Mouse (Mus musculus): ENCODE measurements at regions not wholly inside any gene's neighbourhood (a gene's known extent, or its start where the extent isn't known, plus 50 kb on each side); places are given as distances from the start of the nearest gene placed in this dataset.

- Histone ChIP-seq H3K4me2 (no peak overlapping the region), H3K36me3 (replicated peaks) (no peaks in the 10 kb centered on the region), H3K27me3 (no peaks in the 10 kb centered on the region), H3K9ac (no peak overlapping the region), H3K4me1 (replicated peaks) (peaks cover 7% of the 10 kb centered on the region; the same call in 1 of the 2 replicates), H3K27ac (replicated peaks) (no peak overlapping the region), H3K4me3 (replicated peaks) (no peak overlapping the region), H3K9me3 (replicated peaks) (no peaks in the 10 kb centered on the region)
- no peak for ATAC-seq (ENCODE audit: insufficient read depth)
- WGBS (ENCODE audit: insufficient replicate concordance), result 51% methylated on average over 4 of the region's 4 CpGs
These were observed 168.6 kb upstream of the Olig3 start for GRCm38 (mm10) chr10:19187716-19188081.

GRCm38 (mm10) chr10:19187084-19187615 is 169.2 kb upstream of the Olig3 start:
- no peak overlapping the region for H3K9ac ChIP-seq
- no peak overlapping the region for H3K4me2 ChIP-seq
- H3K27me3 ChIP-seq, result no peaks in the 10 kb centered on the region
- no peak overlapping the region for H3K4me3 ChIP-seq (replicated peaks)
- ATAC-seq (ENCODE audit: insufficient read depth), result no peak
- H3K36me3 ChIP-seq (replicated peaks), result no peaks in the 10 kb centered on the region
- 43% methylated on average over 2 of the region's 2 CpGs for WGBS (ENCODE audit: insufficient replicate concordance)
- H3K27ac ChIP-seq (replicated peaks), result no peak overlapping the region
- no peaks in the 10 kb centered on the region for H3K9me3 ChIP-seq (replicated peaks)
- H3K4me1 ChIP-seq (replicated peaks), result peaks cover 5% of the 10 kb centered on the region; the same call in 1 of the 2 replicates

- peak overlapping the region; percentile 35 for H3K4me3 ChIP-seq (replicated peaks)
- H3K9ac ChIP-seq, result peak overlapping the region; percentile 13; the same call in 1 of the 2 replicates
- H3K4me1 ChIP-seq (replicated peaks), result peaks cover 3% of the 10 kb centered on the region; the same call in 1 of the 2 replicates
- no peaks in the 10 kb centered on the region for H3K36me3 ChIP-seq (replicated peaks)
- no peaks in the 10 kb centered on the region for H3K9me3 ChIP-seq (replicated peaks)
- no peak overlapping the region for H3K27ac ChIP-seq (replicated peaks)
- peak overlapping the region; percentile 56 for H3K4me2 ChIP-seq
- no peak for ATAC-seq (ENCODE audit: insufficient read depth)
- no peaks in the 10 kb centered on the region for H3K27me3 ChIP-seq
- 6% methylated on average over 18 of the region's 18 CpGs for WGBS (ENCODE audit: insufficient replicate concordance)
These were observed 170.3 kb upstream of the Olig3 start for GRCm38 (mm10) chr10:19185790-19186581.

GRCm38 (mm10) chr10:19184886-19185285 is 169.4 kb upstream of the Tnfaip3 start:
- no peaks in the 10 kb centered on the region for H3K36me3 ChIP-seq (replicated peaks)
- no peak overlapping the region for H3K9ac ChIP-seq
- ATAC-seq (ENCODE audit: insufficient read depth), result no peak
- H3K27me3 ChIP-seq, result no peaks in the 10 kb centered on the region
- H3K4me1 ChIP-seq (replicated peaks), result peaks cover 3% of the 10 kb centered on the region; the same call in 1 of the 2 replicates
- WGBS (ENCODE audit: insufficient replicate concordance), result 72% methylated on average over 7 of the region's 7 CpGs
- H3K27ac ChIP-seq (replicated peaks), result no peak overlapping the region
- no peaks in the 10 kb centered on the region for H3K9me3 ChIP-seq (replicated peaks)
- H3K4me2 ChIP-seq, result no peak overlapping the region
- no peak overlapping the region for H3K4me3 ChIP-seq (replicated peaks)

- Histone ChIP-seq H3K4me1 (replicated peaks) (no peaks in the 10 kb centered on the region), H3K9ac (no peak overlapping the region), H3K27ac (replicated peaks) (no peak overlapping the region), H3K27me3 (no peaks in the 10 kb centered on the region), H3K4me2 (no peak overlapping the region), H3K9me3 (replicated peaks) (no peaks in the 10 kb centered on the region), H3K4me3 (replicated peaks) (no peak overlapping the region), H3K36me3 (replicated peaks) (no peaks in the 10 kb centered on the region)
- ATAC-seq (ENCODE audit: insufficient read depth), result no peak
- 60% methylated on average over 5 of the region's 5 CpGs for WGBS (ENCODE audit: insufficient replicate concordance)
These were observed 162.4 kb upstream of the Tnfaip3 start for GRCm38 (mm10) chr10:19177895-19178294.

GRCm38 (mm10) chr10:19177414-19177813 is 162.0 kb upstream of the Tnfaip3 start:
- Histone ChIP-seq H3K27ac (replicated peaks) (no peak overlapping the region), H3K27me3 (no peaks in the 10 kb centered on the region), H3K36me3 (replicated peaks) (no peaks in the 10 kb centered on the region), H3K4me1 (replicated peaks) (no peaks in the 10 kb centered on the region), H3K9ac (no peak overlapping the region), H3K4me3 (replicated peaks) (no peak overlapping the region), H3K9me3 (replicated peaks) (no peaks in the 10 kb centered on the region), H3K4me2 (no peak overlapping the region)
- no peak for ATAC-seq (ENCODE audit: insufficient read depth)
- WGBS (ENCODE audit: insufficient replicate concordance), result 23% methylated on average over 2 of the region's 2 CpGs

- no peak for ATAC-seq (ENCODE audit: insufficient read depth)
- no peaks in the 10 kb centered on the region for H3K27me3 ChIP-seq
- no peak overlapping the region for H3K9ac ChIP-seq
- H3K4me2 ChIP-seq, result no peak overlapping the region
- H3K36me3 ChIP-seq (replicated peaks), result no peaks in the 10 kb centered on the region
- H3K27ac ChIP-seq (replicated peaks), result no peak overlapping the region
- no peaks in the 10 kb centered on the region for H3K9me3 ChIP-seq (replicated peaks)
- 58% methylated on average over 3 of the region's 3 CpGs for WGBS (ENCODE audit: insufficient replicate concordance)
- no peaks in the 10 kb centered on the region for H3K4me1 ChIP-seq (replicated peaks)
- H3K4me3 ChIP-seq (replicated peaks), result no peak overlapping the region
These were observed 160.8 kb upstream of the Tnfaip3 start for GRCm38 (mm10) chr10:19176249-19176648.

- Histone ChIP-seq H3K4me1 (replicated peaks) (peaks cover 5% of the 10 kb centered on the region; the same call in 1 of the 2 replicates), H3K27me3 (no peaks in the 10 kb centered on the region), H3K4me3 (replicated peaks) (no peak overlapping the region), H3K27ac (replicated peaks) (no peak overlapping the region), H3K36me3 (replicated peaks) (no peaks in the 10 kb centered on the region), H3K4me2 (no peak overlapping the region), H3K9ac (no peak overlapping the region), H3K9me3 (replicated peaks) (no peaks in the 10 kb centered on the region)
- no peak for ATAC-seq (ENCODE audit: insufficient read depth)
- WGBS (ENCODE audit: insufficient replicate concordance), result 53% methylated on average over 3 of the region's 3 CpGs
These were observed 156.4 kb upstream of the Tnfaip3 start for GRCm38 (mm10) chr10:19171834-19172233.

- no peaks in the 10 kb centered on the region for H3K9me3 ChIP-seq (replicated peaks)
- 12% methylated on average over 4 of the region's 4 CpGs for WGBS (ENCODE audit: insufficient replicate concordance)
- H3K4me2 ChIP-seq, result no peak overlapping the region
- no peaks in the 10 kb centered on the region for H3K36me3 ChIP-seq (replicated peaks)
- H3K9ac ChIP-seq, result no peak overlapping the region
- no peak overlapping the region for H3K4me3 ChIP-seq (replicated peaks)
- H3K4me1 ChIP-seq (replicated peaks), result peaks cover 5% of the 10 kb centered on the region; the same call in 1 of the 2 replicates
- no peaks in the 10 kb centered on the region for H3K27me3 ChIP-seq
- no peak overlapping the region for H3K27ac ChIP-seq (replicated peaks)
- no peak for ATAC-seq (ENCODE audit: insufficient read depth)
These were observed 155.1 kb upstream of the Tnfaip3 start for GRCm38 (mm10) chr10:19170596-19170995.

GRCm38 (mm10) chr10:19169272-19169671 is 153.8 kb upstream of the Tnfaip3 start:
- no peaks in the 10 kb centered on the region for H3K27me3 ChIP-seq
- no peaks in the 10 kb centered on the region for H3K36me3 ChIP-seq (replicated peaks)
- WGBS (ENCODE audit: insufficient replicate concordance), result 46% methylated on average over 2 of the region's 2 CpGs
- H3K27ac ChIP-seq (replicated peaks), result no peak overlapping the region
- H3K9ac ChIP-seq, result no peak overlapping the region
- no peak overlapping the region for H3K4me2 ChIP-seq
- no peak overlapping the region for H3K4me3 ChIP-seq (replicated peaks)
- no peak for ATAC-seq (ENCODE audit: insufficient read depth)
- H3K9me3 ChIP-seq (replicated peaks), result no peaks in the 10 kb centered on the region
- H3K4me1 ChIP-seq (replicated peaks), result peaks cover 5% of the 10 kb centered on the region; the same call in 1 of the 2 replicates

GRCm38 (mm10) chr10:19168362-19168761 is 152.9 kb upstream of the Tnfaip3 start:
- Histone ChIP-seq H3K36me3 (replicated peaks) (no peaks in the 10 kb centered on the region), H3K4me3 (replicated peaks) (no peak overlapping the region), H3K4me2 (no peak overlapping the region), H3K4me1 (replicated peaks) (peaks cover 5% of the 10 kb centered on the region; the same call in 1 of the 2 replicates), H3K27ac (replicated peaks) (no peak overlapping the region), H3K9me3 (replicated peaks) (no peaks in the 10 kb centered on the region), H3K9ac (no peak overlapping the region), H3K27me3 (no peaks in the 10 kb centered on the region)
- ATAC-seq (ENCODE audit: insufficient read depth), result no peak
- 66% methylated on average over 5 of the region's 5 CpGs for WGBS (ENCODE audit: insufficient replicate concordance)

All from liver, embryonic 15.5 days (tissue).